Mouse (Mus musculus) heart, adult 2 months (tissue): Measurements from ENCODE around the gene 4933424G06Rik. TPM values are rescaled to one million over a fixed set of nuclear protein-coding genes. Genes with fewer than 3 reads are reported as not detected.
A peak's percentile ranks its signal among the peaks of the same experiment; 100 is the strongest.

Source experiments
- DNase-seq, 2 experiments: peaks; one replicate each; pipeline ENCODE4 v3.0.0; 2021
- H3K27ac ChIP-seq: fragments of 200-600 bp; 2 replicates; pipeline ENCODE4 v1.8.1; 2022
- H3K27me3 ChIP-seq: fragments of 200-500 bp; 2 replicates; pipeline ENCODE4 v1.6.1; 2012; ENCODE audit warnings: mild to moderate bottlenecking, low read length, inconsistent platforms, mixed read lengths; ENCODE audit not compliant: control insufficient read depth, insufficient read depth
- H3K36me3 ChIP-seq: fragments of 200-500 bp; 2 replicates; pipeline ENCODE4 v1.6.1; 2012; ENCODE audit warnings: low read length, inconsistent platforms; ENCODE audit not compliant: control insufficient read depth, insufficient read depth
- H3K4me1 ChIP-seq: fragments of 200-500 bp; 2 replicates; pipeline ENCODE4 v1.6.1; 2011; ENCODE audit warnings: low read length; ENCODE audit not compliant: control insufficient read depth, insufficient read depth
- H3K4me3 ChIP-seq: fragments of 200-600 bp; 2 replicates; pipeline ENCODE4 v1.8.1; 2022
- H3K79me2 ChIP-seq: fragments of 200-500 bp; replicated peaks from 2 replicates; pipeline ENCODE4 v1.6.1; 2012; ENCODE audit warnings: mild to moderate bottlenecking, inconsistent platforms, low read length, moderate library complexity, mixed read lengths; ENCODE audit not compliant: control insufficient read depth, insufficient read depth
- H3K9ac ChIP-seq: fragments of 200-500 bp; 2 replicates; pipeline ENCODE4 v1.6.1; 2012; ENCODE audit warnings: low read depth, mild to moderate bottlenecking, control low read depth, inconsistent platforms, low read length, mixed read lengths
- CTCF ChIP-seq: fragments of 200-600 bp; IDR thresholded peaks from 2 replicates; pipeline ENCODE4 v1.8.1; 2022; ENCODE audit warnings: antibody characterized with exemption, mild to moderate bottlenecking, moderate library complexity
- EP300 ChIP-seq: fragments of 200-500 bp; IDR thresholded peaks from 2 replicates; pipeline ENCODE4 v1.6.1; 2011; ENCODE audit warnings: low read depth, low read length, control low read depth; ENCODE audit not compliant: insufficient read depth
- POLR2A ChIP-seq: fragments of 200-500 bp; IDR thresholded peaks from 2 replicates; pipeline ENCODE4 v1.6.1; 2011; ENCODE audit warnings: mild to moderate bottlenecking, low read depth, low read length, control low read depth; ENCODE audit not compliant: insufficient read depth
- WGBS: fragments of 180-500 bp; shearing (Covaris S2); methylation state at CpG from one replicate; pipeline ENCODE4 v1.1.7; 2018; 5-methylcytosine and 5-hydroxymethylcytosine counted together
- intact Hi-C: fragments of 180-260 bp; cut with DNase I; formaldehyde crosslinking; loops from one replicate; pipeline ENCODE4 v1.15.1; 2025
- polyA plus RNA-seq: library from polyadenylated mRNA; depleted of rRNA; stranded (reverse); fragments of >200 nt; gene quantifications from 2 replicates; pipeline ENCODE4 v1.2.3, GENCODE M21; 2012
- total RNA-seq, 2 experiments: library from RNA; stranded (reverse); gene quantifications; 2 replicates each; pipeline ENCODE4 v1.2.3; 2021

The 4933424G06Rik gene
- total and polyA plus RNA-seq, 3 experiments: not detected

DNA sequence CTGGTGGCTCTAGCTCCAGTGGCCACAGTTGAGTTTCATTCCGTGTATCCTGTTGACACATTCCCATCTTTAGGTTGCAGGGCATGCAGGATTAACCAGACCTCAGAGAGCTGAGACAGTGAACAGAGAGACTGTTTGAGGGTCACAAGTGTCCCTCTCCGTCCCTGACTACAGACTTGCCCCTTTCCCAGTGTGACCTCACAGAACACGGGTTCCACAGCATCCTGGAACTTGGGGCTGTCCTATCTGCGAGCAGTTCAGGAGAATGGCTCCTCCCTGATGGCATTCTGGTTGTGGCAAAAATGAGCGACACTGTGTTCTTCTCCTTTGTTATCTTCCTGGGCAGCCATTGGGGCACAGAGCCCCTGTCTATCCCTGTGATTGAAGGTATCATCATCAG, 4.4 kb downstream of the 4933424G06Rik start, which contains the start of gene Actr1b:
Gene Actr1b (minus strand): TSS at position 112 of the 400 bp plus-strand sequence.
- WGBS: 78% methylated on average over 5 of the region's 5 CpGs
- no peaks in the 10 kb centered on the region for H3K79me2 ChIP-seq
- no peak within 1 kb of the TSS for H3K9ac ChIP-seq
- H3K4me1 ChIP-seq: no peaks in the 10 kb centered on the region
- no peak for TF ChIP-seq CTCF
- H3K4me3 ChIP-seq: no peak within 1 kb of the TSS
- no peak within 1 kb of the TSS for H3K27ac ChIP-seq
- H3K27me3 ChIP-seq: no peaks in the 10 kb centered on the region
- DNase-seq: no peak
- intact Hi-C loops: no loop called here
- no peaks in the 10 kb centered on the region for H3K36me3 ChIP-seq

DNA sequence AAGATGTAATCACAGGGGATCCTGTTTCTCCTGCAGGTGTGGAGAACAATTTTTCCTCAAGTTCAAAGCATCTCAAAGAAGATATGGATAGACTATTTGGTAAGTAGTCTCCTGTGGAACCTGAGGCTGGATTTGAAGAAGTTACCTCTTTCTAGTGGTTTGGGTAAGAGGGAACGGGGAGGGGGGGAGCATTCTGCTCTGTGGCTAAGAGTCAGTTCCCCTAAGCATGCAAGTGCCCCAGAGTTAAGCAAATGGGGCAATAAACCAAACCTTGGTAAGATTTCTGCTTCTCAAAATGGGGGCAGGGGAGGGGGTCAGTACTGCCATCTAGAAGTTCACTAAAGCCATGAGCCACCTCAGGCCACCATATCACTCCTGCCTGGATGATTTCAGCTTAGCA, 8.8 kb downstream of the 4933424G06Rik start:
- no peak overlapping the region for H3K4me3 ChIP-seq
- H3K9ac ChIP-seq: no peak overlapping the region
- WGBS: 83% methylated on average over 1 of the region's 1 CpGs
- intact Hi-C loops: no loop called here
- no peaks in the 10 kb centered on the region for H3K79me2 ChIP-seq
- no peaks in the 10 kb centered on the region for H3K27me3 ChIP-seq
- H3K36me3 ChIP-seq: no peaks in the 10 kb centered on the region
- H3K27ac ChIP-seq: no peak overlapping the region
- no peak for DNase-seq
- no peaks in the 10 kb centered on the region for H3K4me1 ChIP-seq
- TF ChIP-seq EP300: no peak
- no peak for TF ChIP-seq CTCF
- TF ChIP-seq POLR2A: no peak

DNA sequence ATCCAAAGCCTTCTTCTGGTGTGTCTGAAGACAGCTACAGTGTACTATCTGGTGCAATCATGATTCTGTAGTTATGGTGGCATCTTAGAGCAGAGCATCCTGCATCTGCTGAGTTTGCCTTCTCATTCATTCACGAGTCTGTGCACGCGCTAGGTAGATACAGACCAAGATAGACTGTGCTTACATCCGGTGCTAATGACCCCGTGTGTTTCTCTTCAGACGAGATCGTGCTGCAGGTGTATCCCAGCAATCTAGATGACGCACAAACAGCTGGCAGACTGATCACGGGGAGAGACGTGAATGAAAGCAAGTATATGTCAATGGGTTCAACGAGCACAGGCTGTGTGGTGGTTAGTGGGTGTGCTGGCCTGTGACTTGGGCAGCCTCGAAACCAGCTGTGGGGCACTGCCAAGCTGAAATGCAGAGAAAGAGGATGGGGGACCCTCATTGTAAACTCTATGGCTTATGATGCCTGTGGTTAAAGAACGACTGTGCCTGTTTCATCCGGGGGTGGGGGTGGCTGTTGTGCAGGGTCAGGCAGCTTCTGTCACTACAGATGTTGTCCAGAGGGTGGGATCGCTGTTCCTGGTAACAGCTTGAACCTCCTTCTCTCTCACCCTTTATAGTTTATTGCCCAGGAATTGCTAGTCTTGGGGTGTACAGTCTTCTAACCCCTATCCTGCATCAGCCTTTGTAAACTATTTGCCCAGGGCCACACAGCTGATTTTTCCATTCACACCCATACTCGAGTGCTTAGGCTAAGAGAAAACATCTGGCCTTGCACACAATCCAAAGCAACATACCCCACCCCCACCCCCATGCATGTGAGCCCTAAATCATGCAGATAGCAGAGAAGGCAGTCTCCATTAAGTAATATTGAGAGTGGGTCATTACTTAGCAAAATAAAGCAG, 13.5 kb downstream of the 4933424G06Rik start:
- no peaks in the 10 kb centered on the region for H3K79me2 ChIP-seq
- TF ChIP-seq CTCF (no peak), POLR2A (no peak), EP300 (no peak)
- no peak overlapping the region for H3K4me3 ChIP-seq
- 69% methylated on average over 16 of the region's 16 CpGs for WGBS
- no peak overlapping the region for H3K9ac ChIP-seq
- H3K36me3 ChIP-seq: no peaks in the 10 kb centered on the region
- no peaks in the 10 kb centered on the region for H3K4me1 ChIP-seq
- intact Hi-C loops: no loop called here
- no peaks in the 10 kb centered on the region for H3K27me3 ChIP-seq
- DNase-seq: no peak
- no peak overlapping the region for H3K27ac ChIP-seq

DNA sequence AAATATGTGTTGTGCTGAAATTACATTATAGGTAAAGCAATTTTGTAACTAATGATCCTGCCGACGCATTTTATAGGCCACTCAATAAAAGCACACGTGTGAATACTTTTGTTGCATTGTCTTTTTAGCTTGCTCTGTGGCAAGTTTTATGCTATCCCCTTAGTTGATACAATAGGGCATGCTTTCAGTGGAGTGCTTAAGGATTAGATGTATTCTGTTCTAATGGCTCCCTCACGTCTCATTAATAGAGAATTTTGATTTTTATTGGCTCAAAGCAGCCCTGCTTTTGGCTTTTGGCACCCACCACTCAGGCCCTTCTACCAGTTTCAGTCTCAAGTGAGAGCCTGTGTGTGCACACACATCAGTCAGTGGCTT, 14.1 kb downstream of the 4933424G06Rik start:
- Histone ChIP-seq H3K27me3 (no peaks in the 10 kb centered on the region), H3K27ac (no peak overlapping the region), H3K79me2 (no peaks in the 10 kb centered on the region), H3K4me3 (no peak overlapping the region), H3K9ac (no peak overlapping the region), H3K4me1 (no peaks in the 10 kb centered on the region), H3K36me3 (no peaks in the 10 kb centered on the region)
- DNase-seq: no peak
- WGBS: 86% methylated on average over 4 of the region's 4 CpGs
- intact Hi-C loops: no loop called here
- TF ChIP-seq POLR2A (no peak), EP300 (no peak), CTCF (no peak)

DNA sequence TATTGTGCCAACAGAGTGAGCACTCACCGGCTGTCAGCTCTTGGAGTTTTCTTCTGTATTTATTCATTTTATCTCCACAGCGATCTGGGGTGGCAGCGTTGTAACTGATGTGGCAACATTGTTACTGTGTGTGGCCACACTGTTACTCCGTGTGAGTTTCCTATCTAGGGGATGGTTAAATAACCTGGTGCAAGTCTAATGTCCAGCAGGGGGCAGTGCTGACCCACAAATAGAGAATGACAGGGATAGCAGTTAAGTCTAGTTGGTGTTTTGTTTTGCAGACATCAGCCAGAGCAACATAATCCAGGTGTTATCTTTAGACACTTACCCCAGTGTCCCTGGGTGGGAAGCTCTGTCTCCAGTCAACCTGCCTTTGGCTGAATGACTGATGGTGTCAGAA, 27.4 kb downstream of the 4933424G06Rik start:
- Histone ChIP-seq H3K9ac (no peak overlapping the region), H3K4me3 (no peak overlapping the region), H3K4me1 (no peaks in the 10 kb centered on the region; the same call in 1 of the 2 replicates), H3K36me3 (no peaks in the 10 kb centered on the region), H3K27me3 (no peaks in the 10 kb centered on the region), H3K27ac (no peak overlapping the region), H3K79me2 (no peaks in the 10 kb centered on the region)
- intact Hi-C loops: loop anchor here (1.0 kb wide), 1 partner anchor 513 kb away; no protein-coding TSS in a partner anchor
- DNase-seq: peak; percentile 65 to 79
- TF ChIP-seq EP300 (no peak), CTCF (peak; percentile 92)
- WGBS: 4% methylated on average over 4 of the region's 4 CpGs

DNA sequence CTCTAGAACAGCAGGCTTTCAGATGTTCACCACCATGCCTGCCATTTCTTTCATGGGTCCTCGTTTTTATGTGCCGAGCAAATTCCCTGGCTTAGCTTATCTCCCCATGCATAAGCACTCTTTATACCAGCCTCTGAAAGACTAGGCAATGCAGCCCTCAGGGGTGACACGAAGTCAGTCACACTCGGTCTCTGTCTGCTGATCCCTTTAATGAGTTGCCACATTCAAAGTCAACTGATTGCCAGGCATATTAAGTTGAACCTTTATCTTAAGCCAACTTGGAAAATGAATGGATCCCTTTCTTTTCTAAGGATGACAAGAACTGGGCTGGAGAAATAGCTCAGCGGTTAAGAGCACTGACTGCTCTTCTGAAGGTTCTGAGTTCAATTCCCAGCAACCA, 29.3 kb downstream of the 4933424G06Rik start:
- Histone ChIP-seq H3K4me3 (no peak overlapping the region), H3K79me2 (no peaks in the 10 kb centered on the region), H3K27ac (no peak overlapping the region), H3K4me1 (no peaks in the 10 kb centered on the region; the same call in 1 of the 2 replicates), H3K36me3 (no peaks in the 10 kb centered on the region), H3K27me3 (no peaks in the 10 kb centered on the region), H3K9ac (no peak overlapping the region)
- WGBS: 68% methylated on average over 5 of the region's 5 CpGs
- DNase-seq: no peak
- no peak for TF ChIP-seq CTCF
- no peak for TF ChIP-seq POLR2A
- no peak for TF ChIP-seq EP300
- intact Hi-C loops: no loop called here
